Mouse (Mus musculus): ENCODE data around the gene Barx1.

DNA sequence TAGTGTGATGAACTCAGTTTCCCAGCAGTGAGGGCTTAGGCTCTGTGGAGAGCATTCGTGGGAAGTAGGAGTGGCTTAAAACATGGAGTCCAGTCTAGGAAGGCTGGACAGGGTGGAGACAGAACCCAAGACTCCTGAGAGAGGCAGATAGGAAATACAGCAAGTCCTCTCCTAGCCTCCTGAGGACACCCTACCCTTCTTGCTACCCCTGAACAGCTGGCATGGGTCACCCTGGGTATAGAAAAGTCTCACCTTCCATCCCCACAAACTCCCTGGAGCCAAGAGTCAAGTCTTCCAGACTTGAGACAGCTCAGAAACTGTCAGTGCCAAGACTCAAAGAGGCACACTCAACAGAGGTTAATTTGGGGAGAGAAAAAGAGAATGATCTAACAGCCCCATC, 1.2 kb upstream of the Barx1 start:
- TF ChIP-seq CTCF (IDR thresholded peaks at IDR 0.05; ENCODE audit: borderline replicate concordance, control insufficient read depth, extremely low read depth, insufficient read depth, low read length, poor library complexity) (no peak), POLR2A (IDR thresholded peaks at IDR 0.05; ENCODE audit: control insufficient read depth, extremely low read depth, insufficient read depth, low read length, poor library complexity) (no peak)
